Mouse (Mus musculus) activated CD4-positive, CD25-positive, alpha-beta regulatory T cell, adult 4 months (primary cell): ENCODE measurements at regions not wholly inside any gene's neighbourhood (a gene's known extent, or its start where the extent isn't known, plus 50 kb on each side); places are given as distances from the start of the nearest gene placed in this dataset.

Experiments
- ATAC-seq: one replicate; pipeline ENCODE4 v1.8.0; 2017

- ATAC-seq, result no peak
Observed at GRCm38 (mm10) chr19:53476768-53477547, 52.0 kb upstream of the Dusp5 start.

DNA sequence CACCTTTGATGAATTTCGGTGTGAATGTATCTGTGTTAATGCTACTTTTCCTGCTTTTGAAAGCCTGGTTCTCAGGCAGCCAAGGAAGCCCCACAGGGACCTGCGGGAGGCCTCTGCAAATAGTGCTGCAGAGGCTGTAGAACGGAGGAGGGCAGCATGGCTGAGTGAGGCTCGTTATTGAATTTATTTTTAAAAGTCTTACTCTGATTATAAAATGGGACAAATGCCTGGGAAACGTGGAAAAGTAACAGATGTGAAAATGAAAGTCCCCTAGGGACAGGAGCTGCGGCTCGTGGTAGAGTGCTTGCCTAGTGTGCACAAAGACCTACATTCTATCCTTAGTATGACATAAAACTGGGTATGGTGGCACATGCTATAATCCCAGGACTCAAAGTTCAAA lies 59.7 kb upstream of the Dusp5 start:
- ATAC-seq, result no peak

GRCm38 (mm10) chr19:53464681-53465080 lies 64.2 kb upstream of the Dusp5 start:
- peak; percentile 81 for ATAC-seq

GRCm38 (mm10) chr19:53464135-53464534 lies 64.8 kb upstream of the Dusp5 start:
- no peak for ATAC-seq

DNA sequence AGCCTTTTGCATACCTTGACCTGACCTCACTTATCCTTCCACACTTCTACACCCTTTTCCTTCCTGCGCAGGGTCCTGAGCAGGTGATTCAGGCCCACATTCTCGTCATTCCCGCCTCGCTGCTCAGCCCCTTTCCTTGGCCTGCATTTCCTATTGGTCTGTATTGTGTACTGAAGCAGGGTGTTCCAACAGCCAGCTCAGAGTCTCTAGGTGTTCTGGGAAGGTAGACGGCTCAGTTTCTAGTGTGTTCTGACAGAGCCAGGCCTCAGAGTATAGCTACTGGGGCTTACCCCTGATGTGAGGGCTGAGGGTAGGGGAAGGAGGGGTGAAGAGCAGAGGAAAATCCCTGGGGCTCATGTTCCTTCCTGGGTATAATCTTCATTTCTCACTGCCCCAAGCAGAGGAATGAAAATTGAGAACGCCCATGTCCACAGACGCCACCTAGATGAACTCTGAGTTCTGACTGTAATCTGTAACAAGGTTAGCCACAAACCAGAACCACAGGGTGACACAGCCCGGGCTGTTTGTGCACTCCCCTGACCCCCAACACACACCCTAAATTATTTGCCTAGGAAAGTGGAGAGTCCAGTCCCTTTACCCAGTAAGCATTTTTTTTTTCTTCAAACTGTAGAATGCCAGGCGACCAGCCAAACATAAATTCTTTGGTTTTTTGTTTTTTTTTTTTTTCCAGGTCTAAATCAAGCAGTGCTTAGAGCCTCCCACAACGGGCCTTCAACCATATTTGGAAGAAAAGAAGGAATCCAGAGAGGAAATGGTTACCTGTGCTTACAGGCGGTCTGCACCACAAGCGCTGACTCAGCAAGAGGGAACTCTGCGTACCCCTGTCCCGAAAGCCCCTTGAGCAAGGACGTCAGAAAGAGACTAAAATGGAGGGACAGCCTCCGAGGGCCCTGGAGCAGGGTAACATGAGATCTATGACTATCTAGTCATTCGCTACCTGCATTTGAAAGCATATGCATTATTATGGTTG lies 67.6 kb upstream of the Dusp5 start:
- ATAC-seq, result peak; percentile 25

DNA sequence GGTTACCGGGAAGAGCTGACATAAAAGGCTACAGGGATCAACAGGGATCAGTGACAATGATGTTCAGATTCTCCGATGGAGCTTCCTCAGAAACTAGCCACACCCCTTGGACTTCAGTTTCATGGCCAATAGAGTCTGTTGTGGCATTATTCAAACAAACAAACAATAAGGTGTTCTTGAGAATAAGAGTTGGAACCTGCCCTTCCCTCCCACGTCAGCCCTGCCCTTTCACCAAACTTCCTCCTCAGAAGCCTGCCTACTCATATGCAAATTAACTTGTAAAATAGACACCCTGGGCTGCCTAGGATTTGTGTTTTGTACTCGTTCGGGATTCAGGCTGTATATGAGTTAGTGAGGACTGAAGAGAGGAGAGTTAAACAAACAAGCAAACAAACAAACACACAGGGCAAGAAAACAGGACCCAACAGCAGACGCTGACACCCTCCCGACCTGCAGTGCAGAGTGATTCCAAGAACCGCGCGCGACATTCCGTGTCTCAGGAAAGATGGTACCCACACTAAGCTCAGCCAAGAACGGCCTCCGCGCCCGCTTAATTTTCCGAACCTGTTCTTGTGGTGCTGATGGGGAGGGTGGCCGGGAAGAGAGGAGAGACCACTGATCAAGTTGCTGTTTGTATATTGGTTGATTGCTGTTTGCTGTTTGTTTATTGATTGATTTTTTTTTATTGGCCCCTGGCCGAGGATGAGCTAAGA lies 68.4 kb upstream of the Dusp5 start:
- ATAC-seq, result peak; percentile 34

DNA sequence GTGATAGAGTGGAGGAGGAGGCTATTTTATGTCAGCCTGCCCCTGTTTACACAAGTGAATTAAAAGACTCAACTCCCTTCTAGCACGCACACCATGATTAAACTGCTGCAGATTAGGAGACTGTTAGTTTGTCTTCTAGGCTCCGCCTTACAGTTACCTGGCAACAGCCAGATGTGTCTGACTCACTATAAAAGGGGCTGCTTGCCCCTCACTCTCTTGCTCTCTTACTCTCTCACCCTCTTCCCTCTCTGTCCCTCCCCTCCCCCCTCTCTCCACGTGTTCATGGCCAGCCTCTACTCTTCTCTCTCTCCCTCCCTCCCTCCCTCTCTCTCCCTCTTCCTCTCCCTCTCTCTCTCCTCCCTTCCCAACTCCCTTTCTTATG lies 69.0 kb upstream of the Smndc1 start:
- no peak for ATAC-seq

DNA sequence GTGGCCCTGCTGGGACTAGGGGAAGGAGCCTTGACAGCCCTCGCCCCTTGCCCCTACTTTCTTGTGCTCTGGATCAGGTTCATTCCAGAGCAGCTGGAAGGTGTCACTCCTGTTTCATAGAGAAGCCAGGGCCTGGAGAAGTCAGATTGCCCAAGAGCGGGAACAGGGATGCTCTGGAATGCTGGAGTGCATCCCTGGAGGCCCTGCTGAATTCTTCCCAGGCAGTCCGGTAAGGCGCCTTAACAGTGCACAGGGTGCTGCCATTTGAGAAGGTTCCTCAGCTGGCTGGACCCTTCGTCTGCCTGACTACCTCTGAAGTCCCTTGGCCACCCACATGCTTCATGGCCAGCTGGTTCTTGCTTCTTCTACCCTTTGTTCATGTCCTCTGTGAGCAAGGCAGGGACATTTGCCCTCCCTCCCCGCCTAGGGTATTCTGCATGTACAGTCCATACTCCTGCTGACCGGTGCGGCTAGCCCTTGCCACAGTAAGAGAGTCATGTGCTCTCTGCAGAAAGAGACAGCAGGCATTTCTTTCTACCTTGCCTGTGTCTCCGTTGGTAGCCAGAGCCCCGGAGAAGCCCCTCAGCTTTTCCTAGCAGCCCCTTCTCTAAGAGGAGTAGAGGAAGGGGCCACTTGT lies 68.5 kb upstream of the Smndc1 start:
- no peak for ATAC-seq

DNA sequence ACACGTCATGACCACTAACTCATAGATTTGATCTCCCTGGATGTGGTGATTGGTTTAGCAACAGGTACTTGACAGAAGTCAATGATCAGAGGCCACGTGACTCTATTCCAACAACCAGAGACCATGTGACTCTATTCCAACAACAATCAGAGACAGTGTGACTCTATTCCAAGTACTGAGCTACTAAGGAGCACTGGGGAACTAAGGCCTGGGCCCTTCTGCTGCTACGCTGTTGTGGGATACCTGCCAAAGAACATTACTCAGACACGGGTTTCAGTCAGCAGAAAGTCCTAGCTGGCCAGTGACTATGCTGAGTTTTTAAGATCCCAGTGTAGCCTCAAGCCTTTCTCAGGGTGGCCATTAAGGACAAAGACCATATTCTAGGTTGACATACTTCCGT lies 66.3 kb upstream of the Smndc1 start:
- ATAC-seq, result no peak

- no peak for ATAC-seq
Observed at GRCm38 (mm10) chr19:53454571-53454970, 64.2 kb upstream of the Smndc1 start.

DNA sequence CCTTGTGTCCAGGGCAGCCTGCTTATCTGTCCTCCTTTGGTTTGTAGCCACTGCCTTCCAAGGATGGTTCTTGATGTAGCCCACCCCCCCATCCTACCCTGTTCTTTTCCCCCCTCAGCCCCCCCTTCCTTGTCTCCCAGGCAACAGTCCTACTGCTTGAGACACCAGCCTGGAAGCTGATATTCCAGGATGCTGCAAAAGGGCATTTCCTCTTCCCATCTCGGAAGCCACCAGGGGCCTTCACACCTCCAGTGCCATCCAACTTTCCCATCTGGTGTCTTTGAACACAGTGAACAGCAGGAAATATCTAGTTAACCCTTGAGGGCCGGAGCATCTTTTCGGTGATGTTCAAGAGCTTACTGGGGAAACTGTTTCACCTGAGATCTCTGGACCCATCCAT lies 63.7 kb upstream of the Smndc1 start:
- no peak for ATAC-seq

DNA sequence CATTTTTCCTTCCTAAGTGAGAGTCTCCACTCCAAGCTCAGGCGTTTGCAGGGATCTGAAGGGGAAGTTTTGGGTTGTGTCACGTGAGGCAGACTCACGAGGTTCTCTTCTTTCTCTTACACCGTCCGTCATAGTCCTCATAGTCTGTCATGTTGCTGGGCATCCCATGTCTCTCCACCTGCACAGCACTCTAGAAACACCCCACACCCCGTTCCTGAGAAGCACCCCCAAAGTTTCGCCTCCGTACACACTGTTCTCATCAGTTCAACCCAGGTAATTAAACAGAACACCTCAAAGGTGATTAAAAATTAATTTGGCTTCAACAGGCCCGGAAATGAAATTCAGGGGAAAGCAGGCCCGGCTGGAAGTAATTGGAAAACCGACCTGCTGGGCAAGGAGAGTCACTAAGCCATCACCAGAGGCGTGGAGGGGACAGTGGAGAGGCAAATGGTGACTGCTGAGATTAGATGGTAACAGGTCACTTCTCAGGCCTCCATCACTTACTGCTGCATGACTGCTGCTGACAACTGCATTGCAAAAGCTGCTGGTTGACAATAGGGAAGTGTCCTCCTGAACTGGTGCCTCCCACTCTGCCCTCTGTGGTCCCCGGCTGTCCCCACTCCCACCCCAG lies 63.1 kb upstream of the Smndc1 start:
- ATAC-seq, result no peak

DNA sequence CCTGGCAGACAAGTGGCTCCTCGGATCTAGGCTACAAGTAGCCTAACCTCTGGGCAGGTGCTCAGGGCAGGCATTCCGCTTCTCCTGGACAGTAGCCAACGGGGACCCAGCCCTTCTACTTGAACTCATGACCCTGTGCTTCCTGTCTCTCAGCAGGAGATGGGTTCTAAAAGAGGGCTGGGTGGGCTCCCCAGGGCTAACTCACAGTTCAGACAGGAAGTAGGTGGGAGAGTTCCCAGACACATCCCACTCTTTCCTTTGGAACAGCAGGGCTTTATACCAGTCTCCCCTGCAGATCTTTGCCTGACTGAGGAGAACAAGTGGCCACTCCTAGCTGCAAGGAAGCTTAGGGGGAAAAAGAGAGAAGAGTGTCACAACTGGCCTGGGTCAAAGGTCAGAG lies 62.0 kb upstream of the Smndc1 start:
- no peak for ATAC-seq

GRCm38 (mm10) chr19:53451388-53451922 lies 61.1 kb upstream of the Smndc1 start:
- ATAC-seq, result no peak

DNA sequence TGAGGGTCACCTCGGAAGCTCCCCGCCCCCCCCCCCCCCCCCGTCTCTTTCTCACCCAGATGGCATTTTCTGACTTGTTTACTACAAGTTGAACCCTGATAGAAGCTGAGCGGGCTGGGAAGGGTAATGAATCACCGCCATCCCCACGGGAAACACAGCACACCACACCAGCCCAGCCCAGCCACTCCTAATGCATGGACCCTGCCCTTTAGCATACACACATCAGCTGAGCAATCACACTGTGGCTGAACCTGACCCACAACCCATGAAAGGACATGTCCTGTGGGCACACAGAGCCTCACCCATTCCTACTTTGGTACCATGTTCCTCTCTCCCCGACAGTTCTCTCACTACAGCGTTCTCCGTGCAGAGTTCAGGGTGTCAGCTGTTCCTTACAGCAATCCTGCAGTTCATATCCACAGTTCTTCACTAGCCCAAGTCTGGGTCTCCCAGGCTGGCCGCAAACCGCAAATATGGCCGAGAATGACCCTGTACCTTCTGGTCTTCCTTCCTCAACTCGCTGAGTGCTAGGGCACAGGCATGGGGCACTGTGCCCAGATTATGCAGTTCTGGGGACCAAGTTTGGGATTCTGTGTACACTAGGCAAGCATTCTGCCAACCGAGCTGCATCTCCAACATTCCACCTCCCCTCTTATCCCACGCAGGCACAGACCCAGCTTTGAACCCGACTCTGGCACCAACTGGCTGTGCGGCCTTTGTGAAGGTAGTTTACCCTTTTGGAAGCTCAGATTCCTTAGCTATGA lies 60.4 kb upstream of the Smndc1 start:
- no peak for ATAC-seq

DNA sequence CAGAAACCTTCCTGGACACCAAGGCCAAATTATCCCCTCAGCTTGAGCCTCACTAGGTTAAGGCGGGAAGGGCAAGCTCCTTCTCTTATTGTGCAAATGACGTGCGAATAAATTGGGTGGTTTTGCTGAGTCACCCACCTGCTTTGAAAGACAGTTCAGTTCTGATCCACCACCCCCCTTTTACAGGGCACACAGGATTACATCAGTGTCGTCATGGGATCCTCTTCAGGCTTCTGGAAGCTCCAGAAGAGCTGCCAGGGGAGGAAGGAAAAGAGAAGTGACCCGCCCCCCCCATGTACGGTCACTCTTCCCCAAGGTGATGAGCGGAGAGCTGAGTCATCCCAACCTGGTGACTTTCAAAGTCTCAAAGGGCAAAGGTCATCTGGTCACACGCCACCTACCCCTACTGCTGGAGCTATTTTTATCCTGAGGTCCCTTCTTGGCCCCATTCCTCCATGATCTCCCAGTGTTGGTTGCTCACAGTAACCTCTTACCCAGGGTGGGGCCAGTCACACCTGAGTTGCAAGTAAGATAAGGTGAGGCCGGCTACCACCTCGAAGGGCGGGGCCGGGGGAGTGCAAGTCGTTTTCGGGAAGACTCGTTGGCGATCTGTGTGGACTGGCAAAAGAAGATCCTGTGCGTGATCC lies 58.9 kb upstream of the Smndc1 start:
- no peak for ATAC-seq

GRCm38 (mm10) chr19:53448206-53448605 lies 57.8 kb upstream of the Smndc1 start:
- ATAC-seq, result no peak

DNA sequence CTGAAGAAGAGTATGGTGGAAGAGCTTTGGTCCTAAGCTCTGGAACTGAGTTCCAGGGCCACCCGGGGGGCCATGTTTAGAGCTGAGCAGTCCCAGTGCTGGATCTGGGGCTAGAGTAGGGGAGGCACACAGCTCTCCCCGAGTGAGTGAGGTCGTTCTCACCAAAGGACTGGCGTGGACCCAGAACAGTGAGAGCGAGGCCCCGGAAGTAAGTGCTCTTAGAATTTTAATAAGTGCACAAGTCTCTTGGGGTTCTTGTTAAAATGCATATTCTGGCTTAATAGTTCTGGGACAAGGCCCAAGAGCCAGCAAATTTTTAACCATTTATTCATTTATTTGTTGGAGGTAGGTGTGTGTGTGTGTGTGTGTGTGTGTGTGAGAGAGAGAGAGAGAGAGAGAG lies 57.4 kb upstream of the Smndc1 start:
- no peak for ATAC-seq

- ATAC-seq, result no peak
Observed at GRCm38 (mm10) chr19:53446216-53446615, 55.8 kb upstream of the Smndc1 start.

DNA sequence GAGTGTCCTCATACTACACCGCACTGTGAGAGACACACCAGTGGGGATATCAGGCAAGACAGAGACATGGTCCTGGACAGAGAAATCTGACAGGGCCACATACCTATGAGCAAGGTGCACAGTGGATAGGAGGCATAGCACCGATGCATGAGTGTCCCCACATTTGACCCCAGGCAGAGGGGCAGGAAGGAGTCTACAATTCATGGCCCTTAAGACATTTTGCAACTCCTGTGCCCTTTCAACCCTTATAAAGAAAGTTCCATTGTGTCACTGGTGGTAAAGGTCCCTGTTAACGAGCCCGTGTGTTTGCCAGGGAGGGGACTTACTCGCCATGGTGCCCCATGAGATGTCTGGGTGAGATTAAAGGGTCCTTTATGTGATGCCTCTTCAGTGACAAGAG lies 54.3 kb upstream of the Smndc1 start:
- no peak for ATAC-seq
